Mouse (Mus musculus) hindbrain, postnatal 0 days (tissue): ENCODE measurements around the gene L3mbtl1. TPM values are rescaled to one million over a fixed set of nuclear protein-coding genes. Genes with fewer than 3 reads are reported as not detected.

Source experiments
- ATAC-seq: fragments of 200-750 bp; cut with Nextera tagmentation; 2 replicates; pipeline ENCODE4 v1.8.0; 2017; ENCODE audit warnings: mild to moderate bottlenecking, moderate TSS enrichment, moderate library complexity
- DNase-seq: peaks from one replicate; pipeline ENCODE4 v3.0.0-alpha.2; 2015; ENCODE audit warnings: low spot score
- H3K27ac ChIP-seq: fragments of 300-500 bp; sonication (generic); 2 replicates; pipeline ENCODE4 v1.5.1; 2014; ENCODE audit warnings: mild to moderate bottlenecking
- H3K27me3 ChIP-seq: fragments of 300-500 bp; sonication (generic); 2 replicates; pipeline ENCODE4 v1.6.1; 2014; ENCODE audit warnings: low read length, mixed read lengths; ENCODE audit not compliant: insufficient read depth
- H3K36me3 ChIP-seq: fragments of 300-500 bp; sonication (generic); 2 replicates; pipeline ENCODE4 v1.6.1; 2014; ENCODE audit warnings: low read length, mixed read lengths; ENCODE audit not compliant: insufficient read depth
- H3K4me1 ChIP-seq: fragments of 300-500 bp; sonication (generic); 2 replicates; pipeline ENCODE4 v1.6.1; 2014; ENCODE audit warnings: antibody characterized with exemption, low read length, mixed read lengths; ENCODE audit not compliant: insufficient read depth
- H3K4me2 ChIP-seq: fragments of 300-500 bp; sonication (generic); 2 replicates; pipeline ENCODE4 v1.6.1; 2014; ENCODE audit warnings: low read depth, mild to moderate bottlenecking, low read length, moderate library complexity, mixed read lengths
- H3K4me3 ChIP-seq: fragments of 300-500 bp; sonication (generic); 2 replicates; pipeline ENCODE4 v1.5.1; 2014; ENCODE audit warnings: low read length
- H3K9ac ChIP-seq: fragments of 300-500 bp; sonication (generic); replicated peaks from 2 replicates; pipeline ENCODE4 v1.6.1; 2014; ENCODE audit warnings: mild to moderate bottlenecking, low read length, moderate library complexity, mixed read lengths
- H3K9me3 ChIP-seq: fragments of 300-500 bp; sonication (generic); 2 replicates; pipeline ENCODE4 v1.6.1; 2016; ENCODE audit warnings: low read length, mixed read lengths
- CTCF ChIP-seq: IDR thresholded peaks from 2 replicates; pipeline ENCODE4 v1.5.1; 2016; ENCODE audit warnings: antibody characterized with exemption, control low read depth, low read depth
- whole genome bisulfite sequencing: fragments of 180-500 bp; shearing (Covaris S2); extraction: QIAGEN DNeasy Blood & Tissue Kit; methylation state at CpG from one replicate; pipeline ENCODE4 v1.1.7; 2014; 5-methylcytosine and 5-hydroxymethylcytosine counted together
- polyA plus RNA-seq: library from polyadenylated mRNA; unstranded; fragments of >200 nt; fragmentation: Nextera tagmentation; extraction: Ambion mirVana; gene quantifications from 2 replicates; pipeline ENCODE4 v1.2.1, GENCODE M21; 2015
- total RNA-seq: library from RNA; depleted of rRNA; stranded (reverse); fragments of >200 nt; gene quantifications from 2 replicates; pipeline ENCODE4 v1.2.3, GENCODE M21; 2014; rRNA removed

L3mbtl1 gene
- total and polyA plus RNA-seq, 2 experiments from 2014 or later = 8.1 to 38.4 TPM

DNA sequence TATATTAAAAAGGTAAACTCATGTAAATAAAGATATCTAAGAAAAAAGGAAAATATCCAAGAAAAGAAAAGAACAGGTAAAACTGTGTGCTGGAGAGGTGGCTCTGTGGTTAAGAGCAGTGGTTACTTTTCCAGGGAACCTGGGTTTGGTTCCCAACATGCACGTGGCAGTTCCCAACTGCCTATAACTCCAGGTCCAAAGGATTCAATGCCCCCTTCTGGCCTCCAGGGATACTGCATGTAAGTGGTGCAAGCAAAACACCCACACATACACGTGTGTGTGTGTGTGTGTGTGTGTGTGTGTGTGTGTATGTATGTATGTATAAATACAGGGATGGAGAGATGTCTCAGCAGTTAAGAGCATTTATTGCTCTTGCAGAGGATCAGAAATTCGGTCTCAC, 56.5 kb downstream of the L3mbtl1 start:
- no peaks in the 10 kb centered on the region for H3K36me3 ChIP-seq
- no peak overlapping the region for H3K9ac ChIP-seq
- no peaks in the 10 kb centered on the region for H3K9me3 ChIP-seq
- 0 out of 2 replicates have a peak, but pooled peaks cover 2% of the 10 kb centered on the region for H3K4me1 ChIP-seq
- H3K4me3 ChIP-seq = no peak overlapping the region
- peak; percentile 35 for DNase-seq
- no peaks in the 10 kb centered on the region for H3K27me3 ChIP-seq
- WGBS = 39% methylated on average over 3 of the region's 3 CpGs
- no peak overlapping the region for H3K27ac ChIP-seq
- H3K4me2 ChIP-seq = no peak overlapping the region
- TF ChIP-seq CTCF = peak; percentile 69
- no peak for ATAC-seq

DNA sequence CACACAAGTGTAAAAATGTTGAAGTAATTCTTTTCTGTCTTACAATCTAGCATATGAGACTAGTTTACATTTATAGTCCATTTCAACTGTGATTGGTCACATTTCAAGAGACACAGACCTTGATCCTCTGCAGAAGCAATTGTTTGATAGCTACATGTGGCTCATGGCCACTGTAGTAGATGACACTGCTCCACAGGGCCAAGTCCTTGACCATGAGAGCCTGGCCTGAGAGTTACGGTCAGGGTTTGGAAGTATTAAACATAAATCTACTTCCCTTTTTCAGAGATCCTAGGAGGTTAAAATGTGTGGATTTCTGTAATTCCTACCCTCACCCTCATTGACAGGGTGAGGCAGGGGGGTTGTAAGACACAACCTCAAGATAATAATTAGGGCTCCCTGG, 57.8 kb downstream of the L3mbtl1 start:
- Histone ChIP-seq H3K4me3 (no peak overlapping the region), H3K9me3 (no peaks in the 10 kb centered on the region), H3K36me3 (no peaks in the 10 kb centered on the region), H3K4me1 (0 out of 2 replicates have a peak, but pooled peaks cover 2% of the 10 kb centered on the region), H3K9ac (no peak overlapping the region), H3K27ac (no peak overlapping the region), H3K4me2 (no peak overlapping the region), H3K27me3 (no peaks in the 10 kb centered on the region)
- 100% methylated on average over 1 of the region's 1 CpGs for WGBS
- TF ChIP-seq CTCF = no peak
- DNase-seq (no peak), ATAC-seq (no peak)

DNA sequence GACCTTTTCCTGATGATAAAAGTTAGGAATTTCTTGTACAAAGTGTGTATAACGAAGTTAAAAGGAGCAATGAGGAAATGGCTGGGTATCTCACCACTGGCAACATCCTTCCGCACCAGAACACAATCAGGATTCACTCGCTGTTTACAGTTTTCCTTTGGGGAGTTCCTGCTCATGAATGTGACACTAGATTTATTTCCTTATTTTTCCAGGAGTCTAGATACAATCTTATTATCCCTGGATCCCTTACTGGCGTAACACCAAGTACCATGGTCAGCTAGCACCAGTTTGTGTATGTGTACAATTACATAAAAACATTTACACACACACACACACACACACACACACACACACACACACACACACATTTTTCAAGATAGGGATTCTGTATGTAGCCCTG, 64.0 kb downstream of the L3mbtl1 start:
- no peak overlapping the region for H3K27ac ChIP-seq
- no peak for DNase-seq
- H3K9me3 ChIP-seq = no peaks in the 10 kb centered on the region
- H3K4me2 ChIP-seq = no peak overlapping the region
- no peak overlapping the region for H3K4me3 ChIP-seq
- H3K4me1 ChIP-seq = no peaks in the 10 kb centered on the region
- no peaks in the 10 kb centered on the region for H3K27me3 ChIP-seq
- TF ChIP-seq CTCF = no peak
- WGBS = 76% methylated on average over 4 of the region's 4 CpGs
- no peak for ATAC-seq
- no peak overlapping the region for H3K9ac ChIP-seq
- no peaks in the 10 kb centered on the region for H3K36me3 ChIP-seq

GRCm38 (mm10) chr2:163016916-163017743, 73.9 kb downstream of the L3mbtl1 start, which contains the start of gene Ift52:
Gene Ift52, plus strand, starts transcription at chr2:163017354.
- H3K27ac ChIP-seq = peak within 1 kb of the TSS; percentile 87
- H3K9me3 ChIP-seq = no peaks in the 10 kb centered on the region
- WGBS = under 1% methylated on average over 57 of the region's 57 CpGs
- ATAC-seq (peak; percentile 97), DNase-seq (peak; percentile 95)
- no peaks in the 10 kb centered on the region for H3K27me3 ChIP-seq
- no peak for TF ChIP-seq CTCF
- H3K4me1 ChIP-seq = no peaks in the 10 kb centered on the region; the same call in 1 of the 2 replicates
- H3K4me3 ChIP-seq = peak within 1 kb of the TSS; percentile 86
- H3K36me3 ChIP-seq = no peaks in the 10 kb centered on the region
- H3K9ac ChIP-seq = peak within 1 kb of the TSS; percentile 88
- H3K4me2 ChIP-seq = peak within 1 kb of the TSS; percentile 75

Other genes starting within 250 kb of the L3mbtl1 start
- 87.2 and 99.4 TPM in 2 replicates for gene Srsf6, start 11.9 kb upstream of the L3mbtl1 start, total RNA-seq
- 124 and 135 TPM in 2 replicates for gene Srsf6, start 11.9 kb upstream of the L3mbtl1 start, polyA plus RNA-seq
- gene Sgk2, start 43.9 kb downstream of the L3mbtl1 start, total RNA-seq = 0.07 and 0.16 TPM in 2 replicates
- gene Sgk2, start 43.9 kb downstream of the L3mbtl1 start, polyA plus RNA-seq = 0.11 and 0.23 TPM in 2 replicates
- 15.8 and 19.3 TPM in 2 replicates for gene Ift52, start 73.9 kb downstream of the L3mbtl1 start, total RNA-seq
- 31.8 and 33.0 TPM in 2 replicates for gene Ift52, start 73.9 kb downstream of the L3mbtl1 start, polyA plus RNA-seq
- gene Mybl2, start 111.2 kb downstream of the L3mbtl1 start, total RNA-seq = 3.9 and 5.2 TPM in 2 replicates
- gene Mybl2, start 111.2 kb downstream of the L3mbtl1 start, polyA plus RNA-seq = 3.7 and 4.5 TPM in 2 replicates
- not detected in 2 replicates for gene Gtsf1l, start 144.4 kb downstream of the L3mbtl1 start, total RNA-seq
- gene Gtsf1l, start 144.4 kb downstream of the L3mbtl1 start, polyA plus RNA-seq = not detected in 2 replicates